Mouse (Mus musculus) megakaryocyte, embryonic 14.5 days (primary cell): ENCODE measurements around the gene L1td1. TPM values are rescaled to one million over a fixed set of nuclear protein-coding genes. Genes with fewer than 3 reads are reported as not detected.

Experiments used
- H3K27me3 ChIP-seq: replicated peaks from 2 replicates; pipeline ENCODE3; 2012; ENCODE audit warnings: inconsistent platforms
- H3K36me3 ChIP-seq: replicated peaks from 2 replicates; pipeline ENCODE3; 2012; ENCODE audit warnings: low read length, inconsistent platforms, mixed read lengths
- H3K4me1 ChIP-seq: 2 replicates; pipeline ENCODE4 v1.6.1; 2012; ENCODE audit warnings: inconsistent platforms
- H3K4me3 ChIP-seq: replicated peaks from 2 replicates; pipeline ENCODE3; 2012; ENCODE audit warnings: moderate library complexity, mild to moderate bottlenecking, inconsistent platforms
- H3K9me3 ChIP-seq: 2 replicates; pipeline ENCODE4 v1.6.1; 2012; ENCODE audit warnings: inconsistent platforms
- FLI1 ChIP-seq: IDR thresholded peaks from 2 replicates; pipeline ENCODE4 v1.6.1; 2012; ENCODE audit warnings: low read length, inconsistent platforms, mixed read lengths
- GATA1 ChIP-seq: IDR thresholded peaks from 3 replicates; pipeline ENCODE4 v1.6.1; 2012; ENCODE audit warnings: mixed read lengths, low read length, inconsistent platforms, borderline replicate concordance
- polyA plus RNA-seq: library from polyadenylated mRNA; stranded (reverse); fragments of >175 nt; gene quantifications from 2 replicates; pipeline ENCODE4 v1.2.3, GENCODE M21; 2012; ENCODE audit warnings: low replicate concordance; ENCODE audit not compliant: insufficient read depth

L1td1 gene
- polyA plus RNA-seq, 1 experiment, result 0.08 TPM

GRCm38 (mm10) chr4:98733660-98734059, 7.1 kb downstream of the L1td1 start:
- no peaks in the 10 kb centered on the region for H3K36me3 ChIP-seq
- TF ChIP-seq GATA1, result no peak
- TF ChIP-seq FLI1, result no peak
- peaks cover 21% of the 10 kb centered on the region for H3K9me3 ChIP-seq
- no peaks in the 10 kb centered on the region for H3K27me3 ChIP-seq
- no peaks in the 10 kb centered on the region for H3K4me1 ChIP-seq
- no peak overlapping the region for H3K4me3 ChIP-seq

DNA sequence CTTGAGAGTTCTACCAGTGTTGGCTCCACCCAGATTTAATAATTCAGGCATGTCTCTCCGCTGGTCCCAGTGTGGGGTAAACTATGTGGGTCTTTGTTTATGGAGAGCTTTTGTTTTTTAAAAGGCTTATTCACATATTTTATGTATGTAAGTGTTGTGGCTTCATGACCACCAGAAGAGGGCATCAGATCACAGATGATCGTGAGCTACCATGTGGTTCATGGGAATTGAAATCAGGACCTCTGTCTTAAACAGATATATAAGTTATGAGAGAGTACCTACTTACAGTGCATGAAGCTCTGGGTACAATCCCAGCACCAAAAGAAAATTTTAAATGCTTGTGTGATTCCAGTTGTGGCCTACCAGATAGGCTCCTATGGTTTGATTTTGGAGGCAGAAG, 13.2 kb downstream of the L1td1 start:
- H3K9me3 ChIP-seq, result 0 out of 2 replicates have a peak, but pooled peaks cover 4% of the 10 kb centered on the region
- H3K27me3 ChIP-seq, result no peaks in the 10 kb centered on the region
- no peaks in the 10 kb centered on the region for H3K4me1 ChIP-seq
- no peak overlapping the region for H3K4me3 ChIP-seq
- no peak for TF ChIP-seq FLI1
- no peaks in the 10 kb centered on the region for H3K36me3 ChIP-seq

DNA sequence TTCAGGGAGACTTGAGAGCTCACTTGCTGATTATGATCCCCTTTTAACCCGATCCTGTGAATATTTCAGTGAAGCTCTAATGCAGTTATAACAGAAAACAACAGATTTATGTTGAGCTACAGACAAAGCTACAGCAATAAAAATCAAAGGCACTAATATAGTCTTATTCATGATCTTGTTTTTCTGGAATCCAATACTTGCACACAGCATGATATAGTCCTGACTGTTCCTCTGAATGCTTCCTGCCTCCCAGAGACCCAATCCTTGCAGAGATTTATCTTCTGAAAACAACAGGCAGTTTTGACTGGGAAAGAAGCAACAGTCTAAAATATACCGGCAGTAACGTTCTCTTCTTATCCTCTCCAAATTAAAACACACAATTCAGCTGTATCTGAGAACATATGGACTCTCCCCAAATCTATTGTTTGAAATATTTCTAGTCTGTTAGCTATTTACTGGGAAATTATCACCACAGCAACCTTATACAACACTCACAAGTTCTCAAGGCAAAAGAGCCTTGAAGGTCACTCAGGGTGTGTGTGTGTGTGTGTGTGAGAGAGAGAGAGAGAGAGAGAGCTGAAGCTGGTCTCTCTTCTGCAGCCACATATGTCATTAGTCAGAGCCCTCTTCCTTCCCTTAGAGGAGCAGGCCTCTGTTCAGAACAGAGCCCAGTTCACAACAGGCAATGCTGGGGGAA, 16.8 kb downstream of the L1td1 start:
- H3K36me3 ChIP-seq, result no peaks in the 10 kb centered on the region
- no peaks in the 10 kb centered on the region for H3K27me3 ChIP-seq
- peaks cover 19% of the 10 kb centered on the region for H3K9me3 ChIP-seq

GRCm38 (mm10) chr4:98743906-98744210, 17.3 kb downstream of the L1td1 start:
- H3K9me3 ChIP-seq, result peaks cover 19% of the 10 kb centered on the region

More for the DNA sequence above, 16.8 kb downstream of the L1td1 start:
- TF ChIP-seq GATA1 (no peak), FLI1 (no peak)
- H3K4me1 ChIP-seq, result no peaks in the 10 kb centered on the region
- no peak overlapping the region for H3K4me3 ChIP-seq

GRCm38 (mm10) chr4:98754456-98754855, 27.9 kb downstream of the L1td1 start:
- Histone ChIP-seq H3K27me3 (no peaks in the 10 kb centered on the region), H3K36me3 (no peaks in the 10 kb centered on the region), H3K4me3 (no peak overlapping the region), H3K9me3 (peaks cover 15% of the 10 kb centered on the region), H3K4me1 (no peaks in the 10 kb centered on the region)
- TF ChIP-seq FLI1 (no peak), GATA1 (no peak)

More at GRCm38 (mm10) chr4:98743906-98744210, 17.3 kb downstream of the L1td1 start:
- H3K27me3 ChIP-seq, result no peaks in the 10 kb centered on the region
- no peak overlapping the region for H3K4me3 ChIP-seq
- TF ChIP-seq FLI1 (no peak), GATA1 (no peak)
- no peaks in the 10 kb centered on the region for H3K4me1 ChIP-seq
- no peaks in the 10 kb centered on the region for H3K36me3 ChIP-seq

DNA sequence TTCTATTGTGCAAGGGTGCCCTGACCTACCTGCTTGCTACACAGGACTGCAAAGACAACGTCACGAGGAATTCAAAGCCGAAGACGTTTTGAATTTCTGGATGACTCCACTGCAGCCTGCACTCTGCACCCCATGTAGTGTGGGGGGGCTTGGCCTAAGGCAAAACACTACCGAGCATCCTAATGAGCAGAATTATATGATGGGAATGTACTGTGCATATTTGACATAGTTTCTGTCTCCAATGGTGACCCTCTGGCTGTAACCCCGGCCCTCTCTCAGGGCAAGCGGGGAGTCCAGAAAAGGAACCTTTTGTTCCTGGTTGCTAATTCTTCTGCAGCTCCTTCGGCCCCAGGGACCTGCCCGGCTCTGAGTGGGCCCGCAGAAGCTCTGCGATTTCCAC, 29.6 kb downstream of the L1td1 start:
- Histone ChIP-seq H3K4me1 (no peaks in the 10 kb centered on the region), H3K4me3 (no peak overlapping the region), H3K9me3 (peaks cover 15% of the 10 kb centered on the region), H3K27me3 (no peaks in the 10 kb centered on the region), H3K36me3 (no peaks in the 10 kb centered on the region)
- TF ChIP-seq FLI1, result no peak
- TF ChIP-seq GATA1, result no peak

DNA sequence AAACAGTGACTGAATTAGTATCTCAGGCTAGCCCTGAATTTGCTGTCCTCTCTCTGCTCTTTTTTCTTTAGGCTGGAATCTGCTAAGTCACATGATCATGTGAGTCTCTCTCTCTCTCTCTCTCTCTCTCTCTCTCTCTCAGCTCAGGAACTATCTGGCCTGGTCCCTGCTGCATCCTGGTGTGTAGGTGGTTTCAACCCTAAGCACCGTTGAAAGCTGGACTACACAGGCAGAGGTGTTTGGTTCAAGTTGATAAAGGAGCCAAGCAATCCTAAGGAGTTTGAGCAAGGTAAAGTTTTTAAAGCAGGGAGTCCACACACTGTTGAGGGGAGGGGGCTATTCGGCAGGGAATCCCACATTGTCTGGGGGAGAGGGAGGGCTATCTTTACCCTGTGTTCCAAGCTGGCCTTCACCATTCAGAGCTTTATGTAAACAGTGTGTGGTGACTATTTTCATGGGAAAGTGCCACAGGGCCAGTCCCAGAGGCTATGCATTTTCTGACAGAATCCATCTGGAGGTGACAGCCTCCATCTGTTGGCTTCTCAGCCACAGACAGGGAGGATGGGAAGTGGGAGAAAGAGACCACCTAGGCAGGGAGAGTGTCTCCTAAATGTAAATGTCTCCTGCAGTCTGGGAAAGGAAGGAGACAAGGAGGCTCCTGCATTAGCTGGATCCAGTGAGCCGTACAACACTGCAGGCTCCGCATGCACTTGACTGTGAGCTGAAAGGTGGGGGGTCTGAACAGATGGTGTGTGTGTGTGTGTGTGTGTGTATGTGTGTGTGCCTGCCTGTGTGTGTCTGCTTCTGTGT, 31.7 kb downstream of the L1td1 start:
- no peak overlapping the region for H3K4me3 ChIP-seq
- TF ChIP-seq GATA1 (no peak), FLI1 (no peak)
- no peaks in the 10 kb centered on the region for H3K36me3 ChIP-seq
- H3K9me3 ChIP-seq, result peaks cover 13% of the 10 kb centered on the region
- no peaks in the 10 kb centered on the region for H3K4me1 ChIP-seq
- H3K27me3 ChIP-seq, result no peaks in the 10 kb centered on the region

DNA sequence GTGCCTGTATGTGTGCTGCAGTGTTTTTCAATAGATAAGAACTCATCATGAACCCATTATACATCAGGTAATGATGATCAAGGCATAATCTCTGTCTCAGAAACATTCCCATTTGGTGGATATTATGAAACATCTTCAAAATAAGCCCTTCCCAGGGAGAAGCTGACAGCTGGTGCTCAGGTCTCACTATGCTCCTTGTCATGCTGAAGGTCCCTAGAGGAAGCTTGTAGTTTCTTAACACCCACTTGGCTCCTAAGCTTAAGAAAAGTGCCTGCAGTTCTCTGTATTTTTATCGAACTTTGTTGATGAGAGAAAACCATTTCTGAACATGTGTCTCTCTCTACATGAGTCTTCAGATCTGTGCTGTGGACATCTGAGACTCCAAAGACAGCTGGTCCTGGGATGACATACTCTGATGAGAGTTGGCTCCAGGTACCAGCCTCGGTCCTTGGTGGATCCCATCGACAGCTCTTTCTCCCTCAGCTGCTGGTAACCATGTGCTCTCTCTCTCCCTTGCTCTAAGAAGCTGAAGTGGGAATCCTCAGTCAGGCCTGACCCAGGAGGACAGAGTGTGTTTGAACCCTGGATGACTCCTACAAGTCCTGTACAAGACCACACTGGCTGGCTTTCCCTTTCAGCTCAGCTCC, 32.5 kb downstream of the L1td1 start:
- no peak for TF ChIP-seq FLI1
- no peak for TF ChIP-seq GATA1
- no peaks in the 10 kb centered on the region for H3K36me3 ChIP-seq
- H3K4me3 ChIP-seq, result no peak overlapping the region
- no peaks in the 10 kb centered on the region for H3K4me1 ChIP-seq
- H3K9me3 ChIP-seq, result peaks cover 13% of the 10 kb centered on the region
- no peaks in the 10 kb centered on the region for H3K27me3 ChIP-seq

DNA sequence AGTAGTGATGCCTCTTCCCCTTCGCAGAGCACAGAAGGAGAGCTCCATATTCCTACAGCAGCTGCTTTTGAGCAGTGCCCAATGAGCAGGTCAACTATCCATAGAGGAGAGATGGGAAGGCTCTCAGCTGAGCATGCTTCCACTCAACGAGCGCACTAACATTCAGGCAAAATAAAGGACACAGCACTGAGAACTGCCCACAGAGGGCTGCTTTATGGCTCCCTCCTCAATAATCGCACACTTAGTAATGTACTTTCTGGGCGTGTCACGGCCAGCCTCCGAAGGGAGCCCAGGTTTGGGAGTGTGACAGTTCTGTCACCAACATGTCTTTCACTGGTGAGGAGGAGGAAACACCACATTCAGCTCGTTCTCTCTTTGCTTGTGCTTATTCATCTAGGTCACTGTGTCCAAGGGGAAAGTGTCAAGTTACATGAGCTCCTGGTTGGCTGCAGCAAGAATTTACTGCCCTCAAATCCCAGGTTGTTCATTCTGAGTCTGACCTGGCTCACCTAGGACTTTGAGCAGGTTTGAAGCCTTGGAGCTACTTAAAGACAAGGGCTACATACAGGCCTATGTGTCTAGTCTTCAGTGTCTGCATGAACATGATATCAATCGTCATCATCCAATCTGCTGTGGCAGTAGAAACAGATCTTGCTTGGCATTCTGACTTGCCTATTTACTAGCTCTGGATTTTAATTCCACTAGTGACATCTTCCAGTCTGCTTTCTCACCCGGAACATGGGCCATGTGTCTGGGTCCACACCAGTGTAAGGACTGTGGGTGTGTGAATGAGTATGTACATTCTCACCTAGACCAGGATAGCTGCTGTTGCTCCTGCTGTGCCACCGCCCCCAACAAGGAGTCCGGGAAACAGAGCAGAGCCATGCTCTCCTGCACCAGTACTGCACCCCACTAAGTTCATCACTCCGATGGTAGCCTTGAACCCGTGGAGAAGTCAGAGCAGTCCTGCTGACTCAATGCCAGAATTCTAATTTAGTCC, 40.9 kb downstream of the L1td1 start:
- TF ChIP-seq FLI1 (no peak), GATA1 (no peak)
- Histone ChIP-seq H3K4me1 (no peaks in the 10 kb centered on the region), H3K36me3 (no peaks in the 10 kb centered on the region), H3K4me3 (no peak overlapping the region), H3K27me3 (no peaks in the 10 kb centered on the region), H3K9me3 (peaks cover 31% of the 10 kb centered on the region)
